Mouse (Mus musculus) testis, adult 2 months (tissue): ENCODE data around the gene Gpc6. TPM values are rescaled to one million over a fixed set of nuclear protein-coding genes. Genes with fewer than 3 reads are reported as not detected.

ENCODE experiments used
- H3K27ac ChIP-seq: fragments of 200-500 bp; 2 replicates; pipeline ENCODE4 v1.5.1; 2012; ENCODE audit warnings: low read depth, low read length; ENCODE audit not compliant: control insufficient read depth, insufficient read depth
- H3K27me3 ChIP-seq: fragments of 200-500 bp; 2 replicates; pipeline ENCODE4 v1.6.1; 2012; ENCODE audit warnings: mild to moderate bottlenecking, low read length, moderate library complexity; ENCODE audit not compliant: control insufficient read depth, insufficient read depth
- H3K36me3 ChIP-seq: fragments of 200-500 bp; 2 replicates; pipeline ENCODE4 v1.6.1; 2012; ENCODE audit warnings: mild to moderate bottlenecking, low read length; ENCODE audit not compliant: control insufficient read depth, insufficient read depth
- H3K4me1 ChIP-seq: fragments of 200-500 bp; 2 replicates; pipeline ENCODE4 v1.6.1; 2012; ENCODE audit warnings: low read length; ENCODE audit not compliant: control insufficient read depth, insufficient read depth
- H3K4me3 ChIP-seq: fragments of 200-500 bp; 2 replicates; pipeline ENCODE4 v1.5.1; 2012; ENCODE audit warnings: low read depth, mild to moderate bottlenecking, low read length, moderate library complexity, mixed read lengths; ENCODE audit not compliant: control insufficient read depth
- CTCF ChIP-seq: fragments of 200-500 bp; IDR thresholded peaks from 2 replicates; pipeline ENCODE4 v1.5.1; 2012; ENCODE audit warnings: low read depth, mild to moderate bottlenecking, inconsistent platforms, low read length, moderate library complexity; ENCODE audit not compliant: control insufficient read depth, insufficient read depth, insufficient replicate concordance
- POLR2A ChIP-seq: fragments of 200-500 bp; IDR thresholded peaks from 2 replicates; pipeline ENCODE4 v1.6.1; 2012; ENCODE audit warnings: low read depth, mild to moderate bottlenecking, inconsistent platforms, low read length, moderate library complexity; ENCODE audit not compliant: control insufficient read depth
- polyA plus RNA-seq: library from polyadenylated mRNA; depleted of rRNA; stranded (reverse); fragments of >200 nt; gene quantifications from 2 replicates; pipeline ENCODE4 v1.2.3, GENCODE M21; 2012

Gpc6 gene
- polyA plus RNA-seq, 1 experiment, result 0.35 TPM

GRCm38 (mm10) chr14:117728741-117729140 is 803.6 kb downstream of the Gpc6 start:
- H3K27ac ChIP-seq, result no peak overlapping the region
- TF ChIP-seq POLR2A, result no peak
- no peak for TF ChIP-seq CTCF
- no peak overlapping the region for H3K4me3 ChIP-seq
- no peaks in the 10 kb centered on the region for H3K36me3 ChIP-seq
- H3K4me1 ChIP-seq, result no peaks in the 10 kb centered on the region
- no peaks in the 10 kb centered on the region for H3K27me3 ChIP-seq

- no peaks in the 10 kb centered on the region for H3K27me3 ChIP-seq
- H3K36me3 ChIP-seq, result no peaks in the 10 kb centered on the region
- no peaks in the 10 kb centered on the region for H3K4me1 ChIP-seq
- TF ChIP-seq POLR2A (no peak), CTCF (no peak)
- H3K27ac ChIP-seq, result no peak overlapping the region
- H3K4me3 ChIP-seq, result no peak overlapping the region
These were observed 830.1 kb downstream of the Gpc6 start for GRCm38 (mm10) chr14:117755231-117755630.

DNA sequence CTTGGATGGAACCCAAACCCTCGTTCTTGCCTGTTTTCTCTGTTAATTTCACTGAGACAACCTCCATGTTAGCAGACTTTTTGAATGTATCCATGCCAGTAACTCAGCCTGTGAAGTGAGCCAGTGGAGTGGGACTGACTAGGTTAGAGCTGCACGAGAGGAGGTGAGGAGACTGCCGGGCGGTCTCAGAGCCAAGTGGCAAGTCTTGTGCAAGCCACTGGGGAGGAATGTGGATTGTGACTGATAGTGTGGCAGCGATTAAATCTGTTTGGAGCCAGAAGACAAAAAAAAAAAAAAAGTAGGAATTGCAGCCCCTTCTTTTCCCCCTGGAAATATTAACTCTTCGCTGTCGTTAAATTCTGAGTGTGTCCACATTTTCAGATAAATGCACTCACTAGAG is 831.4 kb downstream of the Gpc6 start:
- H3K27me3 ChIP-seq, result no peaks in the 10 kb centered on the region
- TF ChIP-seq POLR2A, result no peak
- TF ChIP-seq CTCF, result no peak
- H3K27ac ChIP-seq, result no peak overlapping the region
- H3K36me3 ChIP-seq, result no peaks in the 10 kb centered on the region
- H3K4me3 ChIP-seq, result no peak overlapping the region
- H3K4me1 ChIP-seq, result no peaks in the 10 kb centered on the region

DNA sequence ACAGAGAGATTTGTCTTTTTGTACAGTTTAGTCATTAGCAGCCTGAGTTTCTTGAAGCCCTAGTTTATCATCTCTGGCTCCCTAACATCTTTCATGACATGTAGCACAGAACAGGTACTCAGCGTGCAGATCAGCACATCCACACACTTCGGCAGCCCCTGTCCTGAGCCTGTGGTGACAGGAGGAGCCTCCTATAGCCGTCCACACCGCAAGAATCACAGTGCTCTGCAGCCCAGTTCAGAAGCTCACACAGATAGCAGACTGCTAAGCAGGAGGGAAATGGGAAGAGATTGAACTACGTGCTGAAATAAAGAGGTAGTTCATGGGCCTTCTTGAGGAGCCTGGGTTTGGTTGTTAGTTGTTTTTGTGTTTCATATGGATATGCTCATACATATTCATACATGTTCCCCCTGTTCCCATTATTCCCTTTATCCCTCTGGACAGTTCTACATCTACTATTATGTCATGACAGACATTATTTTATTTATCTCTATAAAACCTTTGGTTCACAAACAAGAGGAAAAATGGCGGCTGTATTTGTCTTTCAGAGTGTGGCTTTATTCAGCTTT is 832.8 kb downstream of the Gpc6 start:
- TF ChIP-seq POLR2A, result no peak
- no peak for TF ChIP-seq CTCF
- no peaks in the 10 kb centered on the region for H3K27me3 ChIP-seq

GRCm38 (mm10) chr14:117760830-117761517 is 835.9 kb downstream of the Gpc6 start:
- H3K27me3 ChIP-seq, result no peaks in the 10 kb centered on the region
- no peak overlapping the region for H3K4me3 ChIP-seq
- H3K27ac ChIP-seq, result no peak overlapping the region
- H3K4me1 ChIP-seq, result no peaks in the 10 kb centered on the region
- TF ChIP-seq POLR2A, result no peak
- no peak for TF ChIP-seq CTCF
- no peaks in the 10 kb centered on the region for H3K36me3 ChIP-seq

More for the DNA sequence above, 832.8 kb downstream of the Gpc6 start:
- no peaks in the 10 kb centered on the region for H3K36me3 ChIP-seq
- H3K4me1 ChIP-seq, result no peaks in the 10 kb centered on the region
- no peak overlapping the region for H3K27ac ChIP-seq
- H3K4me3 ChIP-seq, result no peak overlapping the region

DNA sequence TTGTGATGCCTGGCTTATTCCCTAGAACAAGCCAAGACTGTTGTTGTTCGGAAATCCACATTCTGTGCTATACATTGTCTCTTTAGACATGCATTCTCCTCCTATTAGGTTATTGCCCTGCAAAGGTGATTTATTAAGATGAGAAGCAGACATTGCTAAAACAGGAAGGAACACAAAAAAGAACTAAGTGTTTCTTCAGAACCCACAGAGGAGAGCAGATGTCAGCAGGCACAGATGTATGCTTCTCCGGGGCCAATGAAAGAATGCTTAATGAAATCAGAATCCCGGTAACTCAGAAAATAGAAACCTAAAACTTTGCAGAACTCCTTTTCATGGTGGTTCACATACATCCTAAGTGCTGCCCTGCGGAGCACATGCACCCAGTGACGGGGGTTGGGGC is 837.8 kb downstream of the Gpc6 start:
- H3K36me3 ChIP-seq, result no peaks in the 10 kb centered on the region
- H3K27ac ChIP-seq, result no peak overlapping the region
- H3K4me3 ChIP-seq, result no peak overlapping the region
- H3K27me3 ChIP-seq, result no peaks in the 10 kb centered on the region
- TF ChIP-seq CTCF (no peak), POLR2A (no peak)
- no peaks in the 10 kb centered on the region for H3K4me1 ChIP-seq

GRCm38 (mm10) chr14:117767861-117768260 is 842.7 kb downstream of the Gpc6 start:
- no peaks in the 10 kb centered on the region for H3K36me3 ChIP-seq
- TF ChIP-seq CTCF (no peak), POLR2A (no peak)
- no peaks in the 10 kb centered on the region for H3K4me1 ChIP-seq
- H3K27me3 ChIP-seq, result no peaks in the 10 kb centered on the region
- H3K27ac ChIP-seq, result no peak overlapping the region
- H3K4me3 ChIP-seq, result no peak overlapping the region

GRCm38 (mm10) chr14:117768697-117769096 is 843.6 kb downstream of the Gpc6 start:
- Histone ChIP-seq H3K4me3 (no peak overlapping the region), H3K27ac (no peak overlapping the region), H3K27me3 (no peaks in the 10 kb centered on the region), H3K4me1 (no peaks in the 10 kb centered on the region), H3K36me3 (no peaks in the 10 kb centered on the region)
- TF ChIP-seq POLR2A (no peak), CTCF (no peak)
